In genomic region chr4:132515369-132516155, GRCm38 (mm10) we compare ENCODE assay signal across 8 mouse cellular contexts. TPM values are rescaled to one million over a fixed set of nuclear protein-coding genes. Genes with fewer than 3 reads are reported as not detected.
DNase-seq lines count a peak whose midpoint lies in the region; ATAC-seq lines count a peak whose summit lies in the region.

No protein-coding gene starts in this region.

- peaks cover 3% of the 10 kb centered on the region; the same call in 1 of the 2 replicates for H3K27me3 ChIP-seq in hindbrain, embryonic 16.5 days (replicated peaks; ENCODE audit: control insufficient read depth, insufficient read depth, low read length)

- no peaks in the 10 kb centered on the region for H3K79me2 ChIP-seq in macrophage (ENCODE audit: inconsistent target)

- peaks cover 9% of the 10 kb centered on the region for H3K4me1 ChIP-seq in hindbrain, embryonic 16.5 days (ENCODE audit: control insufficient read depth, insufficient read depth, low read depth, low read length)

- peak overlapping the region; percentile 15; the same call in 1 of the 2 replicates for H3K9ac ChIP-seq in hindbrain, embryonic 16.5 days (ENCODE audit: low read depth, low read length)

- no peaks in the 10 kb centered on the region for H3K36me3 ChIP-seq in hindbrain, embryonic 16.5 days (ENCODE audit: control insufficient read depth, insufficient read depth, low read length)
- no peaks in the 10 kb centered on the region for H3K36me3 ChIP-seq in macrophage (ENCODE audit: inconsistent target)

- no peaks in the 10 kb centered on the region for H3K9me3 ChIP-seq in hindbrain, embryonic 16.5 days (ENCODE audit: control insufficient read depth, low read length)

- peak overlapping the region; percentile 43 for H3K4me3 ChIP-seq in hindbrain, embryonic 16.5 days (ENCODE audit: low read length)
- H3K4me3 ChIP-seq in macrophage (ENCODE audit: inconsistent target), result peak overlapping the region; percentile 46

- peak; percentile 95 for DNase-seq in T-cell, adult 2 months (ENCODE audit: low spot score)
- DNase-seq in cerebellum, postnatal 36 days, result peak; percentile 84 to 85
- peak; percentile 85 to 93 for DNase-seq in frontal cortex, postnatal 36 days (ENCODE audit: low spot score in 2 of 2)
- peak; percentile 84 to 87 for DNase-seq in left cerebral cortex, adult 18-20 months (ENCODE audit: low spot score in 2 of 2)
- DNase-seq in right cerebral cortex, adult 18-20 months, result peak; percentile 94
- peak; percentile 94 for DNase-seq in urinary bladder, postnatal 14 days (ENCODE audit: low spot score)

- H3K27ac ChIP-seq in hindbrain, embryonic 16.5 days (ENCODE audit: low read depth, low read length), result peak overlapping the region; percentile 62
- H3K27ac ChIP-seq in macrophage, result peak overlapping the region; percentile 84

- whole genome bisulfite sequencing in hindbrain, embryonic 16.5 days, result 24% methylated on average over 20 of the region's 22 CpGs
- 13% methylated on average over 20 of the region's 22 CpGs for WGBS in macrophage (ENCODE audit: missing documents)

- H3K4me2 ChIP-seq in hindbrain, embryonic 16.5 days (ENCODE audit: low read length), result peak overlapping the region; percentile 87

- peak; percentile 95 for ATAC-seq in hindbrain, embryonic 16.5 days

RNA-seq across cellular contexts. Expression of gene Sesn2, which starts 5.3 kb away (rescaled TPM):
- 13.3 and 14.6 TPM in 2 replicates for polyA plus RNA-seq in hindbrain, embryonic 16.5 days (2015; fragmentation: Nextera tagmentation; extraction: Ambion mirVana)
- 10 to 100 TPM; 10.6 to 11.4 TPM for total RNA-seq in left cerebral cortex, adult 18-20 months (2021)
- total RNA-seq in macrophage (2018; cell fraction: chromatin; rRNA removed), result 10 to 100 TPM in 16 of 26 experiments, 1 to 10 TPM in 10; 1.3 to 25.9 (median 11.4) TPM
- 10 to 100 TPM in 23 of 26 experiments, 1 to 10 TPM in 3; 3.5 to 45.1 (median 25.7) TPM for total RNA-seq in macrophage (2018; cell fraction: cytosol; rRNA removed)
- total RNA-seq in macrophage (2018; cell fraction: nucleus; rRNA removed), result 10 to 100 TPM in 21 of 26 experiments, 1 to 10 TPM in 5; 3.2 to 47.9 (median 22.7) TPM
- 12.3 to 18.2 TPM (median 13.4 TPM) in 3 replicates for polyA plus RNA-seq in macrophage (2018)

RNA-seq across cellular contexts. Expression of gene Atpif1, which starts 17.9 kb away (rescaled TPM):
- 1,157 and 1,329 TPM in 2 replicates for polyA plus RNA-seq in hindbrain, embryonic 16.5 days (2015; fragmentation: Nextera tagmentation; extraction: Ambion mirVana)
- 100 to 1,000 TPM; 462 to 494 TPM for total RNA-seq in left cerebral cortex, adult 18-20 months (2021)
- 100 to 1,000 TPM in 2 of 26 experiments, 10 to 100 TPM in 24; 20.4 to 119 (median 53.5) TPM for total RNA-seq in macrophage (2018; cell fraction: chromatin; rRNA removed)
- 100 to 1,000 TPM; 377 to 989 (median 481) TPM for total RNA-seq in macrophage (2018; cell fraction: cytosol; rRNA removed)
- 100 to 1,000 TPM in 15 of 26 experiments, 10 to 100 TPM in 11; 59.3 to 224 (median 111) TPM for total RNA-seq in macrophage (2018; cell fraction: nucleus; rRNA removed)
- polyA plus RNA-seq in macrophage (2018), result 516 to 719 TPM (median 630 TPM) in 3 replicates

RNA-seq across cellular contexts. Expression of gene Dnajc8, which starts 19.8 kb away (rescaled TPM):
- polyA plus RNA-seq in hindbrain, embryonic 16.5 days (2015; fragmentation: Nextera tagmentation; extraction: Ambion mirVana), result 130 and 138 TPM in 2 replicates
- total RNA-seq in left cerebral cortex, adult 18-20 months (2021), result 10 to 100 TPM; 85.4 to 90.8 TPM
- total RNA-seq in macrophage (2018; cell fraction: chromatin; rRNA removed), result 100 to 1,000 TPM in 2 of 26 experiments, 10 to 100 TPM in 24; 42.8 to 106 (median 71.4) TPM
- 100 to 1,000 TPM in 5 of 26 experiments, 10 to 100 TPM in 21; 78.3 to 119 (median 90.3) TPM for total RNA-seq in macrophage (2018; cell fraction: cytosol; rRNA removed)
- total RNA-seq in macrophage (2018; cell fraction: nucleus; rRNA removed), result 10 to 100 TPM; 37.0 to 80.7 (median 58.0) TPM
- 98.0 to 366 TPM (median 125 TPM) in 3 replicates for polyA plus RNA-seq in macrophage (2018)

RNA-seq across cellular contexts. Expression of gene Ptafr, which starts 48.3 kb away (rescaled TPM):
- polyA plus RNA-seq in hindbrain, embryonic 16.5 days (2015; fragmentation: Nextera tagmentation; extraction: Ambion mirVana), result 0.39 and 0.48 TPM in 2 replicates
- total RNA-seq in left cerebral cortex, adult 18-20 months (2021), result 1 to 10 TPM; 1.4 to 1.7 TPM
- total RNA-seq in macrophage (2018; cell fraction: chromatin; rRNA removed), result 100 to 1,000 TPM in 8 of 26 experiments, 10 to 100 TPM in 18; 34.4 to 232 (median 82.6) TPM
- total RNA-seq in macrophage (2018; cell fraction: cytosol; rRNA removed), result 100 to 1,000 TPM; 244 to 546 (median 327) TPM
- 100 to 1,000 TPM; 101 to 544 (median 322) TPM for total RNA-seq in macrophage (2018; cell fraction: nucleus; rRNA removed)
- polyA plus RNA-seq in macrophage (2018), result 102 to 269 TPM (median 231 TPM) in 3 replicates

RNA-seq across cellular contexts. Expression of gene Med18, which starts 51.8 kb away (rescaled TPM):
- 14.7 and 15.2 TPM in 2 replicates for polyA plus RNA-seq in hindbrain, embryonic 16.5 days (2015; fragmentation: Nextera tagmentation; extraction: Ambion mirVana)
- 10 to 100 TPM in 1 of 2 experiments, 1 to 10 TPM in 1; 9.7 to 10.7 TPM for total RNA-seq in left cerebral cortex, adult 18-20 months (2021)
- 10 to 100 TPM in 4 of 26 experiments, 1 to 10 TPM in 16, under 1 TPM in 3, not detected in 3; 0.50 to 14.0 (median 5.0) TPM for total RNA-seq in macrophage (2018; cell fraction: chromatin; rRNA removed)
- total RNA-seq in macrophage (2018; cell fraction: cytosol; rRNA removed), result 1 to 10 TPM in 24 of 26 experiments, under 1 TPM in 2; 0.42 to 6.6 (median 4.5) TPM
- total RNA-seq in macrophage (2018; cell fraction: nucleus; rRNA removed), result 10 to 100 TPM in 6 of 26 experiments, 1 to 10 TPM in 18, under 1 TPM in 1, not detected in 1; 0.63 to 13.9 (median 4.1) TPM
- polyA plus RNA-seq in macrophage (2018), result 1.9 to 6.5 TPM (median 4.3 TPM) in 3 replicates

Comparison
In these comparisons a context has a peak if more than half of its experiments do, and no peak if none do; other contexts are left out.
1. Peak in every context shown above with its lines: DNase-seq, ATAC-seq, H3K4me3 ChIP-seq and H3K27ac ChIP-seq.